Mouse (Mus musculus) liver, embryonic 13.5 days (tissue): ENCODE results near the gene Mcm7. TPM values are rescaled to one million over a fixed set of nuclear protein-coding genes. Genes with fewer than 3 reads are reported as not detected.
A peak's percentile ranks its signal among the peaks of the same experiment; 100 is the strongest.

Experiments
- ATAC-seq: fragments of 200-750 bp; cut with Nextera tagmentation; 2 replicates; pipeline ENCODE4 v1.8.0; 2017; ENCODE audit warnings: low read depth, mild to moderate bottlenecking, moderate number of reproducible peaks, moderate library complexity
- DNase-seq: peaks from one replicate; pipeline ENCODE4 v3.0.0; 2022
- H3K27ac ChIP-seq: fragments of 300-500 bp; sonication (generic); 2 replicates; pipeline ENCODE4 v1.5.1; 2015; ENCODE audit warnings: moderate library complexity, mild to moderate bottlenecking, inconsistent platforms
- H3K27me3 ChIP-seq: fragments of 300-500 bp; sonication (generic); 2 replicates; pipeline ENCODE4 v1.6.1; 2015; ENCODE audit warnings: mild to moderate bottlenecking, inconsistent platforms
- H3K36me3 ChIP-seq: fragments of 300-500 bp; sonication (generic); 2 replicates; pipeline ENCODE4 v1.6.1; 2015; ENCODE audit warnings: mild to moderate bottlenecking, inconsistent platforms
- H3K4me1 ChIP-seq: fragments of 300-500 bp; sonication (generic); replicated peaks from 2 replicates; pipeline ENCODE4 v1.6.1; 2015; ENCODE audit warnings: inconsistent platforms
- H3K4me2 ChIP-seq: fragments of 300-500 bp; sonication (generic); 2 replicates; pipeline ENCODE4 v1.6.1; 2015; ENCODE audit warnings: inconsistent platforms, mild to moderate bottlenecking, moderate library complexity
- H3K4me3 ChIP-seq: fragments of 300-500 bp; sonication (generic); replicated peaks from 2 replicates; pipeline ENCODE4 v1.5.1; 2015; ENCODE audit warnings: mild to moderate bottlenecking, inconsistent platforms
- H3K9ac ChIP-seq: fragments of 300-500 bp; sonication (generic); 2 replicates; pipeline ENCODE4 v1.6.1; 2015; ENCODE audit warnings: mild to moderate bottlenecking, inconsistent platforms
- H3K9me3 ChIP-seq: fragments of 300-500 bp; sonication (generic); replicated peaks from 2 replicates; pipeline ENCODE4 v1.6.1; 2016; ENCODE audit warnings: inconsistent platforms
- WGBS: fragments of 180-500 bp; shearing (Covaris S2); methylation state at CpG from one replicate; pipeline ENCODE4 v1.1.7; 2015; ENCODE audit not compliant: insufficient replicate concordance; 5-methylcytosine and 5-hydroxymethylcytosine counted together
- polyA plus RNA-seq: library from polyadenylated mRNA; unstranded; fragments of >200 nt; fragmentation: Nextera tagmentation; extraction: Ambion mirVana; gene quantifications from 2 replicates; pipeline ENCODE4 v1.2.1, GENCODE M21; 2015

The Mcm7 gene
- polyA plus RNA-seq, 1 experiment from 2014 or later: 224 TPM

DNA sequence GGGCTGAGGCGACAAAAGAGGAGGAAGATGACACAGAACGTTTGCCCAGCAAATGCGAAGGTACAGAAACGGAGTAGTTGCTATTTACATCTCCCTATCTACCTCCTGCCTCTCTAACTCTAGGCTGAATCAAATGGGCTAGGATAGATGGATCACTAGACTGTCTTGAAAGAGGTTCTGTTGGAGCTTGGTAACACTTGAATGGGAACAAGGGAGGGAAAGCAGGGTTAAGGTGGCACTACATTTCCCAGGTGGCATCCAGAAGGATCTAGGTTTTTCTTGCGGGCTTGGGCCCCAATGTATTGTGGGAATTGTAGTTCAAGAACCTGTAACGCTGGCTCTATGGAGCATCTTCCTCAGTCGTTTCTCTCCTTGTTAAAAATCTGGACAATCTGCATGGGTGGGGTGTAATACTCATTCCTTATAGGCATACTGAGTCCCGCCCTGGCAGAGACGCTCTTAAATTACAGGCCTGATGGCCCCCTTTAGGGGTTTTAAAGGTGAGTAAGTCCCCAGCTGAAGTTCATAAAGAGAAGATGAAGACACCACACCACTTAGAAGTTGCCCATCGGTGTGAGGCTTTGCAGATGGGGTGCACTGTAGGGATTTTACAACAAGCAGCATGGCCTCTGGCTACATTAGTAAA, 15.6 kb upstream of the Mcm7 start:
- Histone ChIP-seq H3K4me1 (peaks cover 36% of the 10 kb centered on the region), H3K9me3 (no peaks in the 10 kb centered on the region), H3K36me3 (peaks cover 36% of the 10 kb centered on the region), H3K9ac (peak overlapping the region; percentile 84), H3K27me3 (no peaks in the 10 kb centered on the region), H3K4me2 (peak overlapping the region; percentile 84), H3K27ac (peak overlapping the region; percentile 84), H3K4me3 (peak overlapping the region; percentile 81)
- DNase-seq (peak; percentile 67), ATAC-seq (peak; percentile 79)
- WGBS: under 1% methylated on average over 10 of the region's 10 CpGs

DNA sequence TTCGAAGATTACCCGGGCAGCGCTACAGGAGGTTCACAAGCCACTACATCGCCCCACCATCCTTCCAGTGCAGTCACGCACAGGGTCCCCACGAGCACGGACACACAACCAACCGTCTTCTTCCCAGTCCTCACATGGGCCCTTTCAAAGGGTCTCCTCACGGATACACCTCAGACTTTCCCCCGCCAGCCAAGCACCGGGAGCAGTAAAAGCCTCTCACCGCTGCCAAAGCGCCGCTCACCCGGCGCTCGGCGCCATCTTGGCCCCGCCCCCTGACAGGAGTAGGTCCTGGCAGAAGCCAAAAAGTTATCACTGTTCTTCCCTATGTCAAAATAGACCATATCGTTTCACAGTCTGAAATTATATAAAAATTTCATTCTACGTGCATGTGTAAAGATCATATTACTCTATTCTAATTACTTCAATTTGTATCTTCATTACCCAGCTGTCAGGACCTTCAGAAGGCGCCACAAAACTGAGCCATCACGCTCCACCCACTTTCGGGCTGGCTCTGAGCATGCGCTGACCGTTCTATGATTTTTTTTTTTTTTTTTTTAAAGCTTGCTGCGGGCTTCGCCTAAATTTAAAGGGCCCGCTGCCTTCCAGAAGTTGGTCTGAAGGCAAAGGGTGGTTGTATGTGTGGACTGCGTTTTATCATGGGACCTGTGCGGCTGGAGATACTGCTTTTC, 14.9 kb upstream of the Mcm7 start, which contains the start of the genes Taf6 and Cnpy4:
Gene Taf6, minus strand, starts transcription at position 502 of the 689 bp plus-strand sequence.
Gene Cnpy4, plus strand, starts transcription at position 536 of the 689 bp plus-strand sequence.
- H3K36me3 ChIP-seq: peaks cover 36% of the 10 kb centered on the region
- peaks cover 36% of the 10 kb centered on the region for H3K4me1 ChIP-seq
- H3K4me3 ChIP-seq: peak within 1 kb of the TSS; percentile 81
- peak within 1 kb of the TSS; percentile 84 for H3K4me2 ChIP-seq
- H3K9ac ChIP-seq: peak within 1 kb of the TSS; percentile 86
- H3K9me3 ChIP-seq: no peaks in the 10 kb centered on the region
- peak within 1 kb of the TSS; percentile 84 for H3K27ac ChIP-seq
- peak; percentile 82 for ATAC-seq
- no peaks in the 10 kb centered on the region for H3K27me3 ChIP-seq
- under 1% methylated on average over 31 of the region's 31 CpGs for WGBS
- peak; percentile 83 for DNase-seq

GRCm38 (mm10) chr5:138173217-138173616, 995 bp upstream of the Mcm7 start:
- peak overlapping the region; percentile 99; the same call in 1 of the 2 replicates for H3K27ac ChIP-seq
- no peak for DNase-seq
- WGBS: 64% methylated on average over 3 of the region's 3 CpGs
- peak overlapping the region; percentile 92 for H3K4me3 ChIP-seq
- peaks cover 43% of the 10 kb centered on the region for H3K4me1 ChIP-seq
- H3K9ac ChIP-seq: peak overlapping the region; percentile 95
- no peaks in the 10 kb centered on the region for H3K27me3 ChIP-seq
- peaks cover 62% of the 10 kb centered on the region for H3K36me3 ChIP-seq
- peak overlapping the region; percentile 93 for H3K4me2 ChIP-seq
- ATAC-seq: no peak
- no peaks in the 10 kb centered on the region for H3K9me3 ChIP-seq

DNA sequence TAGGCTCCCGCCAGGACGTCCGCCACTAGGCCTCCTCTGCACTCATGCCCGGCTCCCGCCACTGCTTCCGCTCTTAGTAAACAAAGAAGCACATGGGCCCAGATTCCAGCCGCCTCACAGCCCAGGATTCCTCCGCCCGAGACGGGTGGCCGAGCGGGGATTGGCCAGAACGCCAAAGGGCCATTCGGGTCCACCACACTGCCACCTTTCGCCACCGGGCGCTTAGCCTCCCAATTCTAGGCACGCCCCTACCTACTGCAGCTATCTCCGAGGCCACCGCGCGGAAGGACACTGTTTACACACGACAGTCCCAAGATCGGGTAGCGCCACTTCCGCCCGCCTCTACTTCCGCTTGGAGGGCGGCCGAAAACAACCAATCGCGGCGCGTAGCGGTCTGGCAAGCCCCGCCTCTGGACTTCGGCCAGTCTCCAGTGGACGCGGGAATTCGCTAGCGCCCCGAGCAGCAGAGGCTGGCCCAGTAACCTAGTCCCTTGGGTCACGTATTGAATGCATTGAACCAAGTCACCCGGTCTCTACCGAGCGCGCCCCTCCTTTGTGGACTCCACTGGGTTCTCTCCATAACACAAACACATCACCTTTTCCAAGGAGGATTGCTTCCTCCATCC, 1.2 kb downstream of the Mcm7 start:
- H3K4me1 ChIP-seq: peaks cover 59% of the 10 kb centered on the region
- H3K27ac ChIP-seq: peak overlapping the region; percentile 99
- peak overlapping the region; percentile 95 for H3K9ac ChIP-seq
- DNase-seq (peak; percentile 94), ATAC-seq (peak; percentile 84)
- H3K27me3 ChIP-seq: no peaks in the 10 kb centered on the region
- peak overlapping the region; percentile 93 for H3K4me2 ChIP-seq
- H3K4me3 ChIP-seq: peak overlapping the region; percentile 92
- WGBS: under 1% methylated on average over 47 of the region's 47 CpGs
- H3K36me3 ChIP-seq: peaks cover 62% of the 10 kb centered on the region
- no peaks in the 10 kb centered on the region for H3K9me3 ChIP-seq

DNA sequence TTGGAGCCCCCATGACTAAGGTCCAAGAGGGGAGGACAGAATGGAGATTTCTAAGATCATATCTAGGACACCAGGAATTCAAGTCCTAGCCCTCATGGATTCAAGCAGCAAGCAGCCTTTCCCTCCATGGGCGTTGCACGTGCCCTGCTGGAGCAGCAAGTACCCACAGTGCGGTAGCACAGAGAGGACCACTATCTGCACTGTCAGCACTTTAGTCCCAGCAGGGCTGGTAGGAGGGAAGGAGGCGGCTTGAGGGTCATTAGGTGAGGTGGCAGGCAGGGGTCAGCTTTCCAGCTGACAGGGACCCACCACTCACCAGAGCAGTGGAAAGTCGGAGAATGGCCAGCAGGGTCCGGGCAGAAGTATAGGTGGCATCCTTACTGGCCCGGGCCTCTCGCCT, 6.6 kb downstream of the Mcm7 start:
- Histone ChIP-seq H3K9ac (no peak overlapping the region), H3K4me1 (peaks cover 71% of the 10 kb centered on the region), H3K27me3 (no peaks in the 10 kb centered on the region), H3K4me3 (no peak overlapping the region), H3K4me2 (no peak overlapping the region), H3K36me3 (peaks cover 79% of the 10 kb centered on the region), H3K27ac (no peak overlapping the region), H3K9me3 (no peaks in the 10 kb centered on the region)
- ATAC-seq: no peak
- WGBS: 83% methylated on average over 8 of the region's 8 CpGs
- DNase-seq: no peak

- Histone ChIP-seq H3K4me2 (no peak overlapping the region), H3K4me3 (0 out of 2 replicates have a peak overlapping the region, but pooled peaks have one; percentile 3), H3K9me3 (no peaks in the 10 kb centered on the region), H3K27me3 (no peaks in the 10 kb centered on the region), H3K27ac (peak overlapping the region; percentile 73; the same call in 1 of the 2 replicates), H3K4me1 (peaks cover 59% of the 10 kb centered on the region), H3K9ac (no peak overlapping the region), H3K36me3 (peaks cover 66% of the 10 kb centered on the region)
- ATAC-seq (no peak), DNase-seq (no peak)
- WGBS: 74% methylated on average over 10 of the region's 10 CpGs
Observed at GRCm38 (mm10) chr5:138163610-138164009, 8.6 kb downstream of the Mcm7 start.

DNA sequence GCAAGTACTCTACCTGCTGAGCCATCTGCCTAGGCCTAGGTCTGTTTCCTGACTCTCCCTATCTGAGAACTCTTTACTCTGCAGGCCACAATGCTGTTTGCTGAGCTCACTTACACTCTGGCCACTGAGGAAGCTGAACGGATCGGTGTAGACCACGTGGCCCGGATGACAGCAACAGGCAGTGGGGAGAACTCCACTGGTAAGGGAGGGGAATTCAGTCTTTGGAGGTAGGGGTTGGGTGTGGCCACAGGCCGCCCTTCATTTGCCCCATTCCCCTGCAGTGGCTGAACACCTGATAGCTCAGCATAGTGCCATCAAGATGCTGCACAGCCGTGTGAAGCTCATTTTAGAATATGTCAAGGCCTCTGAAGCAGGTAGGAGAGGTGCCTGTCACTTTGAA, 9.2 kb downstream of the Mcm7 start:
- Histone ChIP-seq H3K9ac (no peak overlapping the region), H3K4me2 (no peak overlapping the region; the same call in 1 of the 2 replicates), H3K27me3 (no peaks in the 10 kb centered on the region), H3K4me1 (peaks cover 55% of the 10 kb centered on the region), H3K27ac (peak overlapping the region; percentile 73), H3K4me3 (peak overlapping the region; percentile 90; the same call in 1 of the 2 replicates), H3K9me3 (no peaks in the 10 kb centered on the region), H3K36me3 (peaks cover 60% of the 10 kb centered on the region)
- no peak for DNase-seq
- no peak for ATAC-seq
- 56% methylated on average over 6 of the region's 6 CpGs for WGBS

- DNase-seq (peak; percentile 91), ATAC-seq (peak; percentile 94)
- Histone ChIP-seq H3K4me2 (peak within 1 kb of the TSS; percentile 83), H3K27me3 (no peaks in the 10 kb centered on the region), H3K4me3 (peak within 1 kb of the TSS; percentile 90), H3K4me1 (peaks cover 37% of the 10 kb centered on the region), H3K9ac (peak within 1 kb of the TSS; percentile 88), H3K9me3 (no peaks in the 10 kb centered on the region), H3K27ac (peak within 1 kb of the TSS; percentile 73), H3K36me3 (peaks cover 41% of the 10 kb centered on the region)
- WGBS: under 1% methylated on average over 42 of the region's 42 CpGs
Observed at GRCm38 (mm10) chr5:138160842-138161665, 11.2 kb downstream of the Mcm7 start, which contains the start of gene Cops6. Gene Cops6 (plus strand): TSS chr5:138161071.

- Histone ChIP-seq H3K27me3 (no peaks in the 10 kb centered on the region), H3K36me3 (peaks cover 33% of the 10 kb centered on the region), H3K9ac (peak overlapping the region; percentile 88), H3K4me1 (peaks cover 36% of the 10 kb centered on the region), H3K4me2 (peak overlapping the region; percentile 83), H3K9me3 (no peaks in the 10 kb centered on the region), H3K27ac (peak overlapping the region; percentile 61), H3K4me3 (peak overlapping the region; percentile 90)
- no peak for DNase-seq
- no peak for ATAC-seq
- 60% methylated on average over 7 of the region's 7 CpGs for WGBS
Observed at GRCm38 (mm10) chr5:138160224-138160762, 11.9 kb downstream of the Mcm7 start.

GRCm38 (mm10) chr5:138155443-138155976, 16.7 kb downstream of the Mcm7 start, which contains the start of gene Zfp113:
Gene Zfp113 (minus strand): TSS chr5:138155744.
- Histone ChIP-seq H3K4me1 (peaks cover 22% of the 10 kb centered on the region), H3K27ac (peak within 1 kb of the TSS; percentile 83), H3K36me3 (peaks cover 22% of the 10 kb centered on the region), H3K9ac (peak within 1 kb of the TSS; percentile 87), H3K4me3 (peak within 1 kb of the TSS; percentile 87), H3K27me3 (no peaks in the 10 kb centered on the region), H3K4me2 (peak within 1 kb of the TSS; percentile 83), H3K9me3 (no peaks in the 10 kb centered on the region)
- 1% methylated on average over 31 of the region's 31 CpGs for WGBS
- ATAC-seq (peak; percentile 97), DNase-seq (peak; percentile 86)
